Mouse (Mus musculus) frontal cortex, postnatal 10 days (tissue): ENCODE measurements at regions not wholly inside any gene's neighbourhood (a gene's known extent, or its start where the extent isn't known, plus 50 kb on each side); places are given as distances from the start of the nearest gene placed in this dataset.

Source experiments
- DNase-seq, 2 experiments: peaks; one replicate each; pipeline ENCODE4 v3.0.0; 2022; ENCODE audit warnings: low spot score in 2 of 2, mixed read lengths in 1 of 2

- no peak for DNase-seq
Measured at GRCm38 (mm10) chr6:81323690-81324089, 599.8 kb upstream of the Gcfc2 start.

DNA sequence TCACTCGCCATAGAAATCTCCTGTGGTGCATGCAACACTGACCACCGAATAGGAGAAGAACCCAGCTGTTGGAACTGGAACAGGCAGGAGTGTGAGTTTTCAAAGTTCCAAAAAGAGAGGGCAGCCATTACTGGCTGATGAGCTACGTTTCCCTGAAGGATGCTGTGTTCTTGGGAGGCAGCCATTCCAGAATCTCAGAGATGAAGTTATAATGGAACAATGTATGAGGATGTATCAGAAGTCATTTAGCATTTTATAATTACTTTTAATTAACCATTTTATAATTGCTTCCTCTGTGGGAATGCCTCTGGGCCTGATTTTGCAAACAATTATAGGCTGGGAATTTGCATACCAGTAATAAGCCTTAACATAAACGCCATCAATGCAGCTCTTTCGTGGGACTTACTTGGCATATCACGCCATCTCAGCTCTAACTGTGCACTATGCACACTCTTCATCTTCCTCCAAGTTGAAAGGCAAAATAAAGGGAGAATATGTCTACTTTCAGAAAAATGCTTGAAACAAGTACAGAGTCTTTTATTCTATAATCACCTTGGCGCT, 559.4 kb upstream of the Gcfc2 start:
- DNase-seq = no peak

DNA sequence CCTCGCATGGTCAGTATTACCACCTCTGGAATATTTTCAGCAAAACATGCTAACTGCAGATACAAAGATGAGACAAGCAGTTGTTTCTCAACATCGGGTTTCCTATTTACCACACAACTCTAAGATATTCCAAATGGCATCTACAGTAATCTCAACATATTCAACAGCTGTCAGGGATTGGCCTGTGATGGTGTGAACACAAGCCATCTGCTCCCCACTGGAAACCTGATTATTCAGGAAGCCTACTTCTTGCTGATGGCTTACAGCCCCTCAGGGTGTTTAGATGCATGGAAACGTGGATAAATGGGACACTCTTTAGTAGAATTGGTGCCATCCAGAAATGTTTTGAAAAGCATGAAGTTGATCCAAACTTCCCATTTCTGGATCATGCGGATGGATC, 535.0 kb upstream of the Gcfc2 start:
- DNase-seq = no peak

DNA sequence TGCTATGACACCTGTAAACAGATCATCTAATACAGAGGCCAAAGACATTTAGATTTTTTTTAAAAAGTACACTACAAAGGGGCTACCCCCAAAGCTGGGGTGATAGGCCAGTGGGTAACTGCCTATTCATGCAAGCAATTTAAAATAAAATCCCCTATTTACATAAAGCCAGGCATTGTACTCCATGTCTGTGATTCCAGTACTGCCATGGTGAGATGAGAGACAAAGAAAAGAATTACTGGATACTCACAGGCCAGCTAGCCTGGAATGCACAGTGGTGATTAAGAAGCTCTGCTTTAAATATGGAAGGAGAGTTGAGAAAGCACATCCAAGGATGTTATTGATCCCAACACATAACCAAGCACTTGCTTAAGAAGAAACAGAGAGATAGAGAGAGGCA, 520.3 kb upstream of the Gcfc2 start:
- no peak for DNase-seq

DNA sequence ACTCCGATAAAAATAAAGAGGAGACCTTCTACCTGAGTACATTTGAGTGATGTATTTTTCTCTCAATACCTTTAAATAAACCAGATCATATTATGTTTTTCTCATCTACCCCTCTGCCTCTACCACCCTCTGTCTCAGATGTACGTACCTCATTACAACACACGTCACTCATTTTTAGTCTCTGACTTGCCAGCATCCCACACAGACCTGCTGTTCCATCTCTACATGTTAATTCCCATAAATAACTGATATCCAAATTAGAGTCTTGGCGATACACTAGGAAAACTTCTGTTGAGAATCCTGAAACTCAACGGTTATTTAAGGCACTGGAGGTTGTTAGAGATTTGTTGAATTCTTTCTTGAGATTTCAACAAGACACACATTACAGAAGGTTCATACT, 509.9 kb upstream of the Gcfc2 start:
- DNase-seq = peak; percentile 13 to 24

DNA sequence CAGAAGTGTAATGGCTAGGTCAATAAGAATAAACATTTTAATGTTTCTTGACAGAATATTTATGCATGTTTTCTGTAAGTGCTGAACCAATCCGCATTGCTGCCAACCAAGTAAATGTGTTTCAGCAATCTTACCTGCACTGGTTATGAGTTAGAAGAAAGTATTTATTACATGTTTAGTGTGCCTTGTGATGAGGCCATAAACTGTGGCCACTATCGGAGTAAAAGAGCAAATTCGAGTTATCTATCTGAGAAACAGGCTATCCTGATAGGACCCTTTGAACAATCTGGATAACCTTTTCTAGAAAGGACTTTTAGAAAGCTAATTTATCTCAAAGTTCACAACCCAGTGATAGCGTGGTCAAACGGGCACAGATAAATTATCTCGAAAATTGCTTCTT, 488.7 kb upstream of the Gcfc2 start:
- no peak for DNase-seq

GRCm38 (mm10) chr6:81438951-81439722, 484.3 kb upstream of the Gcfc2 start:
- no peak for DNase-seq

DNA sequence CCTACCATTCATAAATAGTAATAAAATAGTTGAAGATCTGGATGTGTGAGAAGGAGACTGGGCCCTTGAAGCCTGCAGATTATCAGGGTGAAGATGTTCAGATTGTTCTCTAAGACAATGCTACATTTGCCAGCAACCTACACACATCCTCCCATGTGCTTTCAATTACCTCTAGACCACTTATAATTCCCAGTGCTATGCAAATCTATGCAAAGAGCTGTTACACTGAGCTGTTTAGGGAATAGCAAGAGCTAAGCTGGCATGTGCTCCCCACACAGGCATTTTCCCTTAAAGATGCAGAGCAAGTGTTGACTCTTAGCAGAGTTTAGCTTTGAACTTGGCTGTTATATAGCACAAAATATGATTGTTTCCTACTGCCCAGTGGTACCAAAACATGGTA, 482.1 kb upstream of the Gcfc2 start:
- DNase-seq = no peak

- DNase-seq = no peak
Measured at GRCm38 (mm10) chr6:81446019-81446800, 477.3 kb upstream of the Gcfc2 start.

DNA sequence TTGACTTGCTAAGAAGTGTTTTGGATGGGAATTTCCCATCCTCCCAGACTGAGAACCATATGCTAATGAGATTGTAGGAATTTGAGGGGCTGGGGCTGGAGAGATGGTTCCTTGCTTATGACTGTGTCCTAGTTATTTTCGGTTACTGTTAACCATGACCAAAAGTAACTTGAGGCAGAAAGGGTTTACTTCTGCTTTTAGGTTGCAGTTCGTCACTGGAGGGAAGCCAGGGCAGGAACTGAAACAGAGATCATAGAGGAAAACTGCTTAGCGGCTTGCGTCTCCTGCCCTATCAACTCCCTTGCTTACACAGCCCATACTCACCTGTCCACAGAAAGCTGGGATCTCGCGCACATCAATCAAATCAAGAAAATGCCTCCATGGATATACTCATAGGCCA, 475.8 kb upstream of the Gcfc2 start:
- no peak for DNase-seq

DNA sequence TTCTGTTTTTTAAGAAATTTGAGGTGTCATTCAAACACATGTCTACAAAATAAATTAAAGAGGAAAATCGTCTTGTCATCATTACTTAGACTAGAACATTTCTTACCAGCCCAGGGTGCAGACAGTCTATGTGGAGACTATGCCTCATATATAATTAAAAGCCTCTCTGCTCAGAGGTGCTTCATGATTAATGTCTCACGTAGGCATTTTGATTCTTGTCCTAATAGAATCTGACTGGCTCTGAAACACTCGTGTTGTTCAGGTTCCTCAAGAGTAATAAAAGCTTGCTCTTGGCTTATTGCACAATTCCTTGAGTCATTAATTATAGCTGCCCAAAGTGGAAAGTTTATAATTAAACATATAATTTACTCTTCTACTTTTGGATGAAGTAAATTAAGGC, 475.1 kb upstream of the Gcfc2 start:
- no peak for DNase-seq

- DNase-seq = no peak
Measured at GRCm38 (mm10) chr6:81461095-81461494, 462.4 kb upstream of the Gcfc2 start.

GRCm38 (mm10) chr6:81464442-81464841, 459.0 kb upstream of the Gcfc2 start:
- DNase-seq = no peak

- no peak for DNase-seq
Measured at GRCm38 (mm10) chr6:81466536-81466935, 456.9 kb upstream of the Gcfc2 start.

- no peak for DNase-seq
Measured at GRCm38 (mm10) chr6:81471340-81471955, 452.0 kb upstream of the Gcfc2 start.

GRCm38 (mm10) chr6:81472506-81472905, 451.0 kb upstream of the Gcfc2 start:
- no peak for DNase-seq

DNA sequence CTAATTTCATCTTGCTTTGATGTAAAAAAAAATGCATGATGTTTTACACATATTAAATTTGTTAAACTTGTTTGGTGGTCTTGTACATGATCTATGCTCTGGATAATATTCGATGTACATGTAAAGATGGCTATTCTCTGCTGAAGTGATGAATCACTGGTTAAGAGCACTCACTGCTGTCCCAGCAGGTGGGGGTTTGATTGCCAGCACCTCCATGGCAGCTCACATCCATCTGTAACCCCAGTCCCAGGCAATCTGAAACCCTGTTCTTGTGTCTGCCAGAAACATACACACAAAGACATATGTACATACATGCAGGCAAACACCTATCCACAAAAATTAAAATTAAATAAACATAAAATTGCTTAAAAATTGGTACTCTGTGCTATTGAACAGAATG, 448.7 kb upstream of the Gcfc2 start:
- no peak for DNase-seq

GRCm38 (mm10) chr6:81487006-81487405, 436.5 kb upstream of the Gcfc2 start:
- DNase-seq = no peak

- no peak for DNase-seq
Measured at GRCm38 (mm10) chr6:81496239-81496638, 427.2 kb upstream of the Gcfc2 start.

- no peak for DNase-seq
Measured at GRCm38 (mm10) chr6:81517185-81517584, 406.3 kb upstream of the Gcfc2 start.

- no peak for DNase-seq
Measured at GRCm38 (mm10) chr6:81562260-81562659, 361.2 kb upstream of the Gcfc2 start.

GRCm38 (mm10) chr6:81563192-81563591, 360.3 kb upstream of the Gcfc2 start:
- no peak for DNase-seq
